Mouse (Mus musculus) kidney, embryonic 16.5 days (tissue): ENCODE data around the gene Tiparp. TPM values are rescaled to one million over a fixed set of nuclear protein-coding genes. Genes with fewer than 3 reads are reported as not detected.
A peak's percentile ranks its signal among the peaks of the same experiment; 100 is the strongest.

Experiments used
- ATAC-seq: fragments of 200-750 bp; cut with Nextera tagmentation; 2 replicates; pipeline ENCODE4 v1.8.0; 2017; ENCODE audit warnings: moderate TSS enrichment; ENCODE audit not compliant: low FRiP score, low TSS enrichment
- H3K27ac ChIP-seq: fragments of 300-500 bp; sonication (generic); 2 replicates; pipeline ENCODE4 v1.5.1; 2014; ENCODE audit warnings: low read length
- H3K27me3 ChIP-seq: fragments of 300-500 bp; sonication (generic); 2 replicates; pipeline ENCODE4 v1.6.1; 2014; ENCODE audit warnings: low read length, control low read depth, mixed read lengths; ENCODE audit not compliant: insufficient read depth
- H3K36me3 ChIP-seq: fragments of 300-500 bp; sonication (generic); 2 replicates; pipeline ENCODE4 v1.6.1; 2014; ENCODE audit warnings: low read length, control low read depth, mixed read lengths; ENCODE audit not compliant: insufficient read depth
- H3K4me1 ChIP-seq: fragments of 300-500 bp; sonication (generic); 2 replicates; pipeline ENCODE4 v1.6.1; 2014; ENCODE audit warnings: low read length, control low read depth, mixed read lengths; ENCODE audit not compliant: insufficient read depth
- H3K4me2 ChIP-seq: fragments of 300-500 bp; sonication (generic); replicated peaks from 2 replicates; pipeline ENCODE4 v1.6.1; 2014; ENCODE audit warnings: low read depth, low read length
- H3K4me3 ChIP-seq: fragments of 300-500 bp; sonication (generic); 2 replicates; pipeline ENCODE4 v1.5.1; 2014; ENCODE audit warnings: mild to moderate bottlenecking, low read length
- H3K9ac ChIP-seq: fragments of 300-500 bp; sonication (generic); replicated peaks from 2 replicates; pipeline ENCODE4 v1.6.1; 2014; ENCODE audit warnings: low read length
- H3K9me3 ChIP-seq: fragments of 300-500 bp; sonication (generic); 2 replicates; pipeline ENCODE4 v1.6.1; 2016; ENCODE audit warnings: low read length, control low read depth
- WGBS: fragments of 180-500 bp; shearing (Covaris S2); extraction: QIAGEN DNeasy Blood & Tissue Kit; methylation state at CpG from one replicate; pipeline ENCODE4 v1.1.7; 2014; 5-methylcytosine and 5-hydroxymethylcytosine counted together
- polyA plus RNA-seq: library from polyadenylated mRNA; unstranded; fragments of >200 nt; fragmentation: Nextera tagmentation; extraction: Ambion mirVana; gene quantifications from 2 replicates; pipeline ENCODE4 v1.2.1, GENCODE M21; 2015

Tiparp gene
- polyA plus RNA-seq, 1 experiment from 2014 or later = 27.4 TPM

DNA sequence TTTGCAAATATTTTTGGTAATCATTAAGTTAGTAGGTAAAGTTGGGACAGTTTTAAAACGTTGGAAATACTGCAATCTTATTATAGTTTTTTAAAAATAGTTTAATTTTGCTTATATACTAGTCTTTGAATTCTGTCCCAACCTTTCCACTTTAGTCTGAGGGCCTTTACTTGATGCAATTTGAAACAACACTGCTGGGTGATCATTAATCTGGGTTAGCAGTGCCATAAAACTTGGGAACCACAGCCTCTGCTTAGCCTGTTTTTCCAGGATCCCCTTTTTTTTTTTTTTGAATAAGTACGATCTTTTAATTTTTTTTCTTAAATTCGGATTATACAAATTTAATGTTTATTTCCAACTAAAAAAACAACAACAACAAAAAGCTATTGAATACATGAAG, 1.0 kb upstream of the Tiparp start:
- peak overlapping the region; percentile 93 for H3K9ac ChIP-seq

GRCm38 (mm10) chr3:65528614-65529470, 632 bp downstream of the Tiparp start:
- under 1% methylated on average over 92 of the region's 97 CpGs for WGBS
- H3K4me3 ChIP-seq = peak overlapping the region; percentile 87
- H3K9me3 ChIP-seq = no peaks in the 10 kb centered on the region
- peak; percentile 60 for ATAC-seq
- H3K4me2 ChIP-seq = peak overlapping the region; percentile 83
- no peaks in the 10 kb centered on the region for H3K27me3 ChIP-seq
- H3K9ac ChIP-seq = peak overlapping the region; percentile 93
- H3K36me3 ChIP-seq = peaks cover 12% of the 10 kb centered on the region; the same call in 1 of the 2 replicates
- H3K27ac ChIP-seq = peak overlapping the region; percentile 96
- peaks cover 9% of the 10 kb centered on the region for H3K4me1 ChIP-seq

More for the DNA sequence above, 1.0 kb upstream of the Tiparp start:
- Histone ChIP-seq H3K36me3 (0 out of 2 replicates have a peak, but pooled peaks cover 7% of the 10 kb centered on the region), H3K4me3 (peak overlapping the region; percentile 87), H3K4me1 (peaks cover 9% of the 10 kb centered on the region), H3K9me3 (no peaks in the 10 kb centered on the region), H3K4me2 (peak overlapping the region; percentile 64), H3K27me3 (no peaks in the 10 kb centered on the region), H3K27ac (peak overlapping the region; percentile 99)
- 8% methylated on average over 3 of the region's 3 CpGs for WGBS
- ATAC-seq = no peak

DNA sequence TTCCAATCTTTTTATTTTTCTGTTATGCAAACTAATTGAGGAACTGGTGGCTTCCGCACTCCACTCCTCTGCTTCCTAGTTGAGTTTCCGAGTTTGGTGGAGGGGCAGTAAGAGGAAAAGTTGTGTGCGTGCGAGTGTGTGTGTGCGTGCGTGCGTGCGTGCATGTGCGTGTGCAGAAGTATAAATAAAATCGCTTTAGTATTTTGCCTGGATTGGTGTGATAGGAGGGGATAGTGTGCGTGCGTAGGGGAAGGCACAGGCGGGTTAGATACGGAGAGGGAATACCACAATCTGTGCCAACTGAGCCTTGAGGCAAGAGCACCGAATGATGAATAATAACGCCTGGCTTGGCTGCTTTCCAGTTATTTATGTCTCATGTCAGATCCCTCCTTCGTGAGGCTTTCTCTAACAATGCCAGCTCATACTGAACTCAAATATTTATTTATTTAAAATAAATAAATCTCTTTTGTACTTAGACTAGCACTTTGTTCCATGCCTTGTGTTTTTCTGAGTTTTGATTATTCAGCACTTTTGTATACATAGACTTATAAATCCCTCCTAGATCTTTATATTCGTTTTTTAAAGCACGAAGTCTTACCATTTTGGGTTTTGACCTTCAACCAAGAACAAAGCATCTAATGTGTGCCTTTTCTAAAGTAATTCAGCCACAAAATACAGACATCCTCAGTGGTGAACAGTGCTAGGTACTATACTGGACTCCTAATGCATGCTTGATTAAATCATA, 1.4 kb downstream of the Tiparp start:
- no peaks in the 10 kb centered on the region for H3K9me3 ChIP-seq
- no peaks in the 10 kb centered on the region for H3K27me3 ChIP-seq
- peak overlapping the region; percentile 83 for H3K4me2 ChIP-seq
- ATAC-seq = no peak
- peaks cover 9% of the 10 kb centered on the region for H3K4me1 ChIP-seq
- H3K9ac ChIP-seq = peak overlapping the region; percentile 93
- H3K27ac ChIP-seq = peak overlapping the region; percentile 96
- 2% methylated on average over 19 of the region's 19 CpGs for WGBS
- peak overlapping the region; percentile 87 for H3K4me3 ChIP-seq
- H3K36me3 ChIP-seq = peaks cover 12% of the 10 kb centered on the region; the same call in 1 of the 2 replicates

- Histone ChIP-seq H3K4me2 (no peak overlapping the region), H3K9me3 (no peaks in the 10 kb centered on the region), H3K4me3 (no peak overlapping the region), H3K36me3 (peaks cover 12% of the 10 kb centered on the region; the same call in 1 of the 2 replicates), H3K27ac (no peak overlapping the region), H3K27me3 (no peaks in the 10 kb centered on the region), H3K4me1 (peaks cover 4% of the 10 kb centered on the region), H3K9ac (no peak overlapping the region)
- WGBS = 88% methylated on average over 2 of the region's 2 CpGs
- ATAC-seq = no peak
Observed at GRCm38 (mm10) chr3:65533014-65533413, 4.8 kb downstream of the Tiparp start.

DNA sequence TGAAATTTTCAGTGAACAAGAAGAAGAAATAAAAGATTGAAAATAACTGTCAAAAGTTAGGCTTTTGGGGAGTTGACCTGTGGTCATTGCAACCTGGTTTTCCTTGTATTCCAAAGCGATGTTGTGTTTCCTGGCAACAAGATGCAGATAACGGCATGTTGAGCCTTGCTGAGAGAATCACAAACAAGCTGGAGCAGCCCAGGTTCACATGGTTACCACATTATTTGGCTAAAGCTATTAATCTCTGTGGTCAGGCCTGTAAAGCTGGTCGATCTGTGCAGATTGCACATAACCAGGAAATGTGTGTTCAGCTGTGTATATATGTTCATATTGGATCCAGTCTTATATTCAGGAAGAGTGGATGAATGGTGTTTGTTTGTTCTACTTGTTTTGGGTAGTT, 5.4 kb downstream of the Tiparp start:
- no peak overlapping the region for H3K4me2 ChIP-seq
- peaks cover 12% of the 10 kb centered on the region; the same call in 1 of the 2 replicates for H3K36me3 ChIP-seq
- H3K4me3 ChIP-seq = no peak overlapping the region
- ATAC-seq = no peak
- no peaks in the 10 kb centered on the region for H3K9me3 ChIP-seq
- H3K9ac ChIP-seq = no peak overlapping the region
- 55% methylated on average over 3 of the region's 3 CpGs for WGBS
- peaks cover 4% of the 10 kb centered on the region for H3K4me1 ChIP-seq
- no peaks in the 10 kb centered on the region for H3K27me3 ChIP-seq
- H3K27ac ChIP-seq = no peak overlapping the region

DNA sequence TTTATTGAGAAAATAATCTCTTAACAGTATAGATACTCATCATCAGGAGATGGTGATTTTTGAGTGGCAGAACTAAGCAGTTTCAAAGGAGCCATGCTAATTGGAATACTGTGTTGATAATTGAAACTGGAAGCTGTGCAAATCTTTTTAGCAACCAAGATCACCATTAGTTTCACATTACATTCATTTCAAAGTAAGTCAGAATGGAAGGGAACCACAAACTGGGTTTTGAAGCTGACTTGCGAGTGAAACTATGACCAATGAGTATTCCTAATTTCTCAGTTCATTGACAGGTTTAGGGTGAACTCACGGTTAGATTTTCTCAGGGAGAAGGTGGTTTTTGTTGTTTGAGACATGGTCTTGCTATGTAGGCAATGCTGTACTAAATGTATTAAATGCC, 6.3 kb downstream of the Tiparp start:
- no peaks in the 10 kb centered on the region for H3K27me3 ChIP-seq
- no peak overlapping the region for H3K27ac ChIP-seq
- no peak overlapping the region for H3K4me2 ChIP-seq
- H3K9me3 ChIP-seq = no peaks in the 10 kb centered on the region
- ATAC-seq = no peak
- WGBS = 80% methylated on average over 2 of the region's 2 CpGs
- peaks cover 12% of the 10 kb centered on the region; the same call in 1 of the 2 replicates for H3K36me3 ChIP-seq
- H3K4me3 ChIP-seq = no peak overlapping the region
- no peak overlapping the region for H3K9ac ChIP-seq
- H3K4me1 ChIP-seq = peaks cover 4% of the 10 kb centered on the region

GRCm38 (mm10) chr3:65535087-65535761, 7.0 kb downstream of the Tiparp start:
- H3K4me3 ChIP-seq = no peak overlapping the region
- no peaks in the 10 kb centered on the region for H3K27me3 ChIP-seq
- H3K4me2 ChIP-seq = no peak overlapping the region
- H3K9me3 ChIP-seq = no peaks in the 10 kb centered on the region
- ATAC-seq = no peak
- H3K9ac ChIP-seq = no peak overlapping the region
- H3K36me3 ChIP-seq = peaks cover 12% of the 10 kb centered on the region; the same call in 1 of the 2 replicates
- H3K4me1 ChIP-seq = no peaks in the 10 kb centered on the region
- no peak overlapping the region for H3K27ac ChIP-seq

DNA sequence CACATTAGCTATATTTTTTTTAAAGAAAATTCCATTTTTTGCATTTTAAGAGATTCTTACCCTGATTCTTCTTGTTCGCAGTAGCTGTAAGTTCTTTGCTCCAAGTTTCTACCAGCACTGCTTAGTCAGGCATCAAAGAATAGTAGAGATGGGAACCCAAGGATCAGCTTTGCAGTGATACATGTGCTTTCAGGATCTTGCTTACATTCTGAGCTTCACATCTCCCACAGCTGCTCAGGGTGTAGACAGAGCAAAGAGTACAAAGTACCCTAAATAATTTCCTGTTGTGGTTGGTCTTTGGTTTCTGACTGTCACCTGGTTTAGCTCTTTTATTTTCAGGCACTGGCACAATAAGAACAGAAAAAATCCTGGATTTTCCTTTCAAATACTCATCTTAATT, 9.1 kb downstream of the Tiparp start:
- Histone ChIP-seq H3K9ac (no peak overlapping the region), H3K9me3 (no peaks in the 10 kb centered on the region), H3K4me2 (no peak overlapping the region), H3K36me3 (peaks cover 4% of the 10 kb centered on the region; the same call in 1 of the 2 replicates), H3K27ac (no peak overlapping the region), H3K27me3 (no peaks in the 10 kb centered on the region), H3K4me3 (no peak overlapping the region), H3K4me1 (no peaks in the 10 kb centered on the region)
- WGBS = 85% methylated on average over 1 of the region's 1 CpGs
- ATAC-seq = no peak

GRCm38 (mm10) chr3:65540906-65541551, 12.8 kb downstream of the Tiparp start:
- no peaks in the 10 kb centered on the region for H3K9me3 ChIP-seq
- H3K9ac ChIP-seq = no peak overlapping the region
- H3K4me2 ChIP-seq = no peak overlapping the region
- H3K27me3 ChIP-seq = no peaks in the 10 kb centered on the region
- H3K4me3 ChIP-seq = no peak overlapping the region
- no peak overlapping the region for H3K27ac ChIP-seq
- H3K36me3 ChIP-seq = no peaks in the 10 kb centered on the region
- ATAC-seq = no peak
- no peaks in the 10 kb centered on the region for H3K4me1 ChIP-seq
- WGBS = 84% methylated on average over 6 of the region's 6 CpGs
